Mouse (Mus musculus) embryonic fibroblast, embryonic 13.5 days (primary cell): Measurements from ENCODE around the gene Grin2c.

Experiments
- CTCF ChIP-seq: IDR thresholded peaks from 2 replicates; pipeline ENCODE4 v1.5.1; 2011; ENCODE audit warnings: mild to moderate bottlenecking, control low read depth, low read length, moderate library complexity, borderline replicate concordance; ENCODE audit not compliant: insufficient read depth
- POLR2A ChIP-seq: IDR thresholded peaks from 2 replicates; pipeline ENCODE4 v1.6.1; 2011; ENCODE audit warnings: low read depth, mild to moderate bottlenecking, control low read depth, low read length, moderate library complexity

GRCm38 (mm10) chr11:115219685-115220084, 47.4 kb downstream of the Grin2c start:
- TF ChIP-seq CTCF (no peak), POLR2A (no peak)
